Mouse (Mus musculus) lung, embryonic 14.5 days (tissue): ENCODE measurements at regions not wholly inside any gene's neighbourhood (a gene's known extent, or its start where the extent isn't known, plus 50 kb on each side); places are given as distances from the start of the nearest gene placed in this dataset.

ENCODE experiments used
- ATAC-seq: fragments of 200-750 bp; cut with Nextera tagmentation; 2 replicates; pipeline ENCODE4 v1.8.0; 2017; ENCODE audit warnings: mild to moderate bottlenecking, moderate TSS enrichment, moderate library complexity; ENCODE audit not compliant: insufficient read depth
- DNase-seq: peaks from one replicate; pipeline ENCODE4 v3.0.0-alpha.2; 2015
- H3K27ac ChIP-seq: fragments of 300-500 bp; sonication (generic); 2 replicates; pipeline ENCODE4 v1.5.1; 2014; ENCODE audit warnings: low read depth, mild to moderate bottlenecking, moderate library complexity
- H3K27me3 ChIP-seq: fragments of 300-500 bp; sonication (generic); 2 replicates; pipeline ENCODE4 v1.6.1; 2014; ENCODE audit warnings: low read length, control low read depth; ENCODE audit not compliant: insufficient read depth
- H3K36me3 ChIP-seq: fragments of 300-500 bp; sonication (generic); 2 replicates; pipeline ENCODE4 v1.6.1; 2014; ENCODE audit warnings: control low read depth; ENCODE audit not compliant: insufficient read depth
- H3K4me1 ChIP-seq: fragments of 300-500 bp; sonication (generic); 2 replicates; pipeline ENCODE4 v1.6.1; 2014; ENCODE audit warnings: antibody characterized with exemption, control low read depth; ENCODE audit not compliant: insufficient read depth
- H3K4me2 ChIP-seq: fragments of 300-500 bp; sonication (generic); 2 replicates; pipeline ENCODE4 v1.6.1; 2014; ENCODE audit warnings: mild to moderate bottlenecking
- H3K4me3 ChIP-seq: fragments of 300-500 bp; sonication (generic); 2 replicates; pipeline ENCODE4 v1.5.1; 2014; ENCODE audit warnings: low read depth, low read length
- H3K9ac ChIP-seq: fragments of 300-500 bp; sonication (generic); 2 replicates; pipeline ENCODE4 v1.6.1; 2014
- H3K9me3 ChIP-seq: fragments of 300-500 bp; sonication (generic); 2 replicates; pipeline ENCODE4 v1.6.1; 2016; ENCODE audit warnings: low read depth, low read length, control low read depth
- CTCF ChIP-seq: IDR thresholded peaks from 2 replicates; pipeline ENCODE4 v1.5.1; 2016; ENCODE audit warnings: antibody characterized with exemption, low read depth
- WGBS: fragments of 180-500 bp; shearing (Covaris S2); extraction: QIAGEN DNeasy Blood & Tissue Kit; methylation state at CpG from one replicate; pipeline ENCODE4 v1.1.7; 2014; 5-methylcytosine and 5-hydroxymethylcytosine counted together

GRCm38 (mm10) chr1:31337087-31337486, 114.4 kb downstream of the Pih1d3 start:
- DNase-seq, result peak; percentile 64
- no peak for ATAC-seq
- TF ChIP-seq CTCF, result peak; percentile 49
- Histone ChIP-seq H3K36me3 (no peaks in the 10 kb centered on the region), H3K9me3 (no peaks in the 10 kb centered on the region), H3K9ac (no peak overlapping the region), H3K4me3 (no peak overlapping the region), H3K4me2 (no peak overlapping the region), H3K4me1 (no peaks in the 10 kb centered on the region), H3K27ac (no peak overlapping the region), H3K27me3 (no peaks in the 10 kb centered on the region)
- 56% methylated on average over 4 of the region's 4 CpGs for WGBS

- no peaks in the 10 kb centered on the region for H3K9me3 ChIP-seq
- no peaks in the 10 kb centered on the region for H3K27me3 ChIP-seq
- no peak for TF ChIP-seq CTCF
- H3K4me3 ChIP-seq, result no peak overlapping the region
- H3K4me2 ChIP-seq, result no peak overlapping the region
- H3K36me3 ChIP-seq, result no peaks in the 10 kb centered on the region
- DNase-seq (no peak), ATAC-seq (no peak)
- H3K27ac ChIP-seq, result no peak overlapping the region
- H3K9ac ChIP-seq, result no peak overlapping the region
- no peaks in the 10 kb centered on the region for H3K4me1 ChIP-seq
Measured at GRCm38 (mm10) chr1:31363971-31364370, 141.3 kb downstream of the Pih1d3 start.

- no peak for ATAC-seq
- H3K4me1 ChIP-seq, result no peaks in the 10 kb centered on the region
- no peaks in the 10 kb centered on the region for H3K27me3 ChIP-seq
- no peak for DNase-seq
- H3K9ac ChIP-seq, result no peak overlapping the region
- H3K27ac ChIP-seq, result no peak overlapping the region
- no peaks in the 10 kb centered on the region for H3K36me3 ChIP-seq
- TF ChIP-seq CTCF, result no peak
- no peak overlapping the region for H3K4me2 ChIP-seq
- H3K4me3 ChIP-seq, result no peak overlapping the region
- WGBS, result 74% methylated on average over 2 of the region's 2 CpGs
- H3K9me3 ChIP-seq, result no peaks in the 10 kb centered on the region
Measured at GRCm38 (mm10) chr1:31377324-31377723, 154.7 kb downstream of the Pih1d3 start.

- Histone ChIP-seq H3K4me2 (no peak overlapping the region), H3K36me3 (no peaks in the 10 kb centered on the region), H3K4me1 (no peaks in the 10 kb centered on the region), H3K4me3 (no peak overlapping the region), H3K27ac (no peak overlapping the region), H3K27me3 (no peaks in the 10 kb centered on the region), H3K9ac (no peak overlapping the region), H3K9me3 (no peaks in the 10 kb centered on the region)
- 40% methylated on average over 2 of the region's 2 CpGs for WGBS
- ATAC-seq (no peak), DNase-seq (no peak)
- TF ChIP-seq CTCF, result 0 out of 2 replicates have a peak, but pooled peaks have one; percentile 4
Measured at GRCm38 (mm10) chr1:31379032-31379431, 156.4 kb downstream of the Pih1d3 start.

- Histone ChIP-seq H3K27me3 (no peaks in the 10 kb centered on the region), H3K4me2 (no peak overlapping the region), H3K36me3 (no peaks in the 10 kb centered on the region), H3K4me1 (no peaks in the 10 kb centered on the region), H3K4me3 (no peak overlapping the region), H3K27ac (no peak overlapping the region), H3K9ac (no peak overlapping the region), H3K9me3 (no peaks in the 10 kb centered on the region)
- 70% methylated on average over 2 of the region's 2 CpGs for WGBS
- TF ChIP-seq CTCF, result no peak
- DNase-seq, result no peak
- ATAC-seq, result no peak
Measured at GRCm38 (mm10) chr1:31380312-31380711, 157.7 kb downstream of the Pih1d3 start.

- Histone ChIP-seq H3K9ac (no peak overlapping the region), H3K27me3 (no peaks in the 10 kb centered on the region), H3K4me2 (no peak overlapping the region), H3K36me3 (no peaks in the 10 kb centered on the region), H3K27ac (no peak overlapping the region), H3K4me3 (no peak overlapping the region), H3K9me3 (no peaks in the 10 kb centered on the region), H3K4me1 (no peaks in the 10 kb centered on the region)
- ATAC-seq (no peak), DNase-seq (no peak)
- 65% methylated on average over 4 of the region's 4 CpGs for WGBS
- TF ChIP-seq CTCF, result no peak
Measured at GRCm38 (mm10) chr1:31382192-31382591, 159.6 kb downstream of the Pih1d3 start.
